Mouse (Mus musculus) naive thymus-derived CD4-positive, alpha-beta T cell, adult 5 months (primary cell): ENCODE data around the gene Ube2h. TPM values are rescaled to one million over a fixed set of nuclear protein-coding genes. Genes with fewer than 3 reads are reported as not detected.

Experiments used
- polyA plus RNA-seq: library from polyadenylated mRNA; unstranded; fragments of 100-300 nt; shearing (Covaris generic); gene quantifications from one replicate; pipeline ENCODE4 v1.2.1, GENCODE M21; 2017

The Ube2h gene
- polyA plus RNA-seq: 166 TPM

GRCm38 (mm10) chr6:30304399-30304917 lies at the start of gene Ube2h:
TSS of gene Ube2h (minus strand) at chr6:30304539.

Other genes starting within 250 kb of the Ube2h start
- gene Zc3hc1, start 86.5 kb upstream of the Ube2h start, polyA plus RNA-seq: 51.4 TPM
- 18.6 TPM for gene Klhdc10, start 97.3 kb upstream of the Ube2h start, polyA plus RNA-seq
- 39.1 TPM for gene Tmem209, start 205.2 kb upstream of the Ube2h start, polyA plus RNA-seq
- gene Ssmem1, start 205.3 kb upstream of the Ube2h start, polyA plus RNA-seq: not detected
- not detected for gene Cpa2, start 237.0 kb upstream of the Ube2h start, polyA plus RNA-seq